Mouse (Mus musculus) lung, adult 2 months (tissue): ENCODE measurements around the gene Tjp1.

Experiments
- CTCF ChIP-seq: fragments of 200-500 bp; IDR thresholded peaks from 2 replicates; pipeline ENCODE4 v1.5.1; 2011; ENCODE audit warnings: mild to moderate bottlenecking, low read length, control low read depth; ENCODE audit not compliant: insufficient read depth
- POLR2A ChIP-seq: fragments of 200-500 bp; IDR thresholded peaks from 2 replicates; pipeline ENCODE4 v1.6.1; 2011; ENCODE audit warnings: low read depth, mild to moderate bottlenecking, control low read depth, low read length, borderline replicate concordance; ENCODE audit errors: extremely low read depth

DNA sequence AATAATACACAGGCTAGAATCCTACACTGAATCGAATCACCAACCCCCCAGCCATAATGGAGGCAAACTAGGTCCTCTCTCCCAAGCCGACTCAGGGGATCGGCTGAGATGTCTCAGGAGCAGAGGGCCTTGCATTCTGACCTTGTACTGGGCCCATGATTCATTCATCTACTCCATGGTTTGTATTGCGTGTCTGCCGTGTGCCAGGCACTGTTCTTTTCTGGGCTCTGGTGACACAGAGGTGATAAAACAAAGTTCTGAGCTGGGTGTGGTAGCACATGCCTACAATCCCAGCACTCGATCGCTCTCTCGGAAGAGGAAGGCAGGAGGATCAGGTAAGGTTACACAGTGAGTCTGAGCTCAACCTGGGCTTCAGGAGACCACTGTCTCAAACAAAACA is 59.4 kb downstream of the Tjp1 start:
- TF ChIP-seq CTCF, result no peak
- TF ChIP-seq POLR2A, result no peak
